Mouse (Mus musculus) testis, adult 2 months (tissue): ENCODE measurements around the gene Becn1. TPM values are rescaled to one million over a fixed set of nuclear protein-coding genes. Genes with fewer than 3 reads are reported as not detected.

Experiments
- H3K27ac ChIP-seq: fragments of 200-500 bp; 2 replicates; pipeline ENCODE4 v1.5.1; 2012; ENCODE audit warnings: low read depth, low read length; ENCODE audit not compliant: control insufficient read depth, insufficient read depth
- H3K27me3 ChIP-seq: fragments of 200-500 bp; 2 replicates; pipeline ENCODE4 v1.6.1; 2012; ENCODE audit warnings: mild to moderate bottlenecking, low read length, moderate library complexity; ENCODE audit not compliant: control insufficient read depth, insufficient read depth
- H3K36me3 ChIP-seq: fragments of 200-500 bp; 2 replicates; pipeline ENCODE4 v1.6.1; 2012; ENCODE audit warnings: mild to moderate bottlenecking, low read length; ENCODE audit not compliant: control insufficient read depth, insufficient read depth
- H3K4me1 ChIP-seq: fragments of 200-500 bp; 2 replicates; pipeline ENCODE4 v1.6.1; 2012; ENCODE audit warnings: low read length; ENCODE audit not compliant: control insufficient read depth, insufficient read depth
- H3K4me3 ChIP-seq: fragments of 200-500 bp; 2 replicates; pipeline ENCODE4 v1.5.1; 2012; ENCODE audit warnings: low read depth, mild to moderate bottlenecking, low read length, moderate library complexity, mixed read lengths; ENCODE audit not compliant: control insufficient read depth
- CTCF ChIP-seq: fragments of 200-500 bp; IDR thresholded peaks from 2 replicates; pipeline ENCODE4 v1.5.1; 2012; ENCODE audit warnings: low read depth, mild to moderate bottlenecking, inconsistent platforms, low read length, moderate library complexity; ENCODE audit not compliant: control insufficient read depth, insufficient read depth, insufficient replicate concordance
- POLR2A ChIP-seq: fragments of 200-500 bp; IDR thresholded peaks from 2 replicates; pipeline ENCODE4 v1.6.1; 2012; ENCODE audit warnings: low read depth, mild to moderate bottlenecking, inconsistent platforms, low read length, moderate library complexity; ENCODE audit not compliant: control insufficient read depth
- polyA plus RNA-seq: library from polyadenylated mRNA; depleted of rRNA; stranded (reverse); fragments of >200 nt; gene quantifications from 2 replicates; pipeline ENCODE4 v1.2.3, GENCODE M21; 2012; rRNA removed

Gene Becn1
- polyA plus RNA-seq, 1 experiment = 111 TPM

DNA sequence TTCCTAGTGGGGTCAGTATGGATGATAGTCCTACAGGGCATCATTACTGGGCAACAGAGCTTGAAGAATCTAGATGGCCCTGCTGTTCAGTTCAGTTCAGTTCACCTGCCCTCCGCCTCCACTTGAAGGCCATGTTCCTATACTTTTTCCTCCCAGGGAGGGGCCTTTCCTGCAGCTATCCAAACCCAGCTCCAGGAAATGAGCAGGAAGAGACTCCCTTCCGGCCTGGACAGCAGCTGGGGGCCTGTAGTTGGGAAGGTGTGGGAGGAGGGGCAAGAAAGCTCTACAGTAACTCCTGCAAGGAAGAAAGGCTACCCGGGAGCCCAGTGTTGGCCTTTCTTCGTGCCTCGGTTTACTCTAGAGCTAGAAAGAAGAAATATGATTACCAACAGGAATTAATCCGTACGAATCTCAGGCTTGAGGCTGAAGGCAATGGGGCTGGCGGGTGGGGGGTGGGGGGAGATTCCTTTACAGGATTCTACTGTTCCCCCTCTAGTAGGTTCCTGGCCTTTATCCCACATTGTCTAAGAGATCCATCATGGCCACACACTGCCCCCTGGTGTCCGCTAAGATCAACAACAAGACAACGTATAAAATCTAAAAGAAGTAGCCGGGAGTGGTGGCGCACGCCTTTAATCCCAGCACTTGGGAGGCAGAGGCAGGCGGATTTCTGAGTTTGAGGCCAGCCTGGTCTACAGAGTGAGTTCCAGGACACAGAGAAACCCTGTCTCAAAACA, 53.7 kb downstream of the Becn1 start:
- Histone ChIP-seq H3K27me3 (no peaks in the 10 kb centered on the region), H3K27ac (no peak overlapping the region), H3K4me1 (peaks cover 8% of the 10 kb centered on the region), H3K4me3 (no peak overlapping the region), H3K36me3 (no peaks in the 10 kb centered on the region)
- TF ChIP-seq POLR2A (no peak), CTCF (no peak)

DNA sequence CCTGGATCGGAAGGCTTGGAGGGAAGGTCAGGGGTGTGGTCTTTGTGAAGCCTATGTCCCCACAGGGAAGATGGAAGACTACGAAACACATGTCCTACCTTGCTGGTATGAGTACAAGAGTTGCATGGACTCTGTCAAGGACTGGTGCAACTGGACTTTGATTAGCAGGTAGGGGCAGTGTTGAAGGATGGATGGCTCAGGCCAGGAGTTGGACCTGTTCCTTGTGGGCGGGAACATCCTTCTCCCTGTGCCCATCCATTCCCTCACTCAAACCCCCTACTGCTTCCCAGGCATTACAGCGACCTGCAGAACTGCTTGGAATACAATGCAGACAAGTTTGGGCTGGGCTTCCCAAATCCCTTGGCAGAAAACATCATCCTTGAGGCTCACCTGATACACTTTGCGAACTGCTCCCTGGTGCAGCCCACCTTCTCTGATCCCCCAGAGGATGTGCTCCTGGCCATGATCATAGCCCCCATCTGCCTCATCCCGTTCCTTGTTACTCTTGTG, 54.5 kb downstream of the Becn1 start:
- no peaks in the 10 kb centered on the region for H3K27me3 ChIP-seq
- no peak overlapping the region for H3K27ac ChIP-seq
- no peaks in the 10 kb centered on the region for H3K36me3 ChIP-seq
- H3K4me1 ChIP-seq = peaks cover 6% of the 10 kb centered on the region
- H3K4me3 ChIP-seq = no peak overlapping the region
- TF ChIP-seq CTCF (no peak), POLR2A (no peak)

DNA sequence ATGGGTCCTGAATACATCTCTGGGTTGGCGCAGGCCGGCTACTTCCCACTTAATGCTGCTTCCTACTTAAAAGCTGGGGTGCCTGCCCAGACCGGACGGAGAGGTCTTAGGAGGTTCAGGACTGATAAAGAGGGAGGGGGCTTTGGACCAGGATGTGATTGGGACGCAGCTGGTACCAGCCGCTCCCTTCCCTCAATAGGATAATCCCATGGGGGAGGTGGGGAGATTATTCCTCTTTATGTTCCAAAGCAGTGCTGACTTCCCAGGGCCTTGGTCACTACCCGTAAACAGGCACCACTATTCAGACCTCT, 55.4 kb downstream of the Becn1 start:
- no peak for TF ChIP-seq POLR2A
- no peak for TF ChIP-seq CTCF
- Histone ChIP-seq H3K27ac (peak overlapping the region; percentile 16; the same call in 1 of the 2 replicates), H3K27me3 (no peaks in the 10 kb centered on the region), H3K36me3 (no peaks in the 10 kb centered on the region), H3K4me3 (peak overlapping the region; percentile 78), H3K4me1 (peaks cover 6% of the 10 kb centered on the region)

DNA sequence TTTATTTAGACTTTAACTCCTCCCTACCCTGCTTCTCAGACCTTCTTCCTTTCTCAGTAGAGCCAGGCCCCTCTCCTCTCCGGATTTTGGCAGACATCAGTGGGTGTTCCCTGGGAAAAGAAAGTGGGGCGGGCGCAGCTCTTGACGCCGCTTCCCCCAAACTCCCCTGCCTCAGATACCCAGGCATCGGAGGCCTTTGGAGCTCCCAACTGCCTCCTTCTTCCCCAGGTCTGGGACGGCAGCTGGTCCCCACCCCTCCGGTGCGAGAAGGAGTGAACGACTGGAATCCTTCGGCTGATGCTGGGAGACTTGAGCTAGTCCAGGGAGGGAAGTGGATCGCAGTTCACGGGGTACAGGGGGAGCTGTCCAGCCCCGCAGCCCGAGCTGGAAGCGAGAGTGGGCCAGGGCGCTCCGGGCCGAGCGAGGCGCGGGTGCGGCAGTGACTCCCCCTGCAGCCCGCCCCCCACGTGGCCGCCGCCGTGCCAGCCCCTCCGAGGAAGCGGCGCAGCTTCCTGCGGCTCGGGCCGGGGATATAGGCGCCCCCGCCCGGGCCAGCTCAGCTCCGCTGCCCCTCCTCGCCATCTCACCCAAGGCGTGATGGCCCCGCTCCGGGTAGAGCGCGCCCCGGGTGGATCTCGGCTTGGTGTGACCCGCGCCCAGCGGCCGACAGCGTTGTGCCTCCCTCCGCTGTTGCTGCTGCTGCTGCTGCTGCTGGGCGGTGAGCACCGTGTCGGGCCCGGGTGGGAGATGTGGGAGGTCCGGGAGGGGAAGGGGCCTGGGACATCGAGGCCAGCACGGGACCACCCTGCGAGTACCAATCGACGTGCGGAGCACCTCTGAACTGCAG, 56.0 kb downstream of the Becn1 start, which contains the start of gene Ramp2:
Gene Ramp2, plus strand, starts transcription at position 174 of the 847 bp plus-strand sequence.
- H3K27me3 ChIP-seq = no peaks in the 10 kb centered on the region
- peak within 1 kb of the TSS; percentile 78 for H3K4me3 ChIP-seq
- H3K27ac ChIP-seq = peak within 1 kb of the TSS; percentile 16; the same call in 1 of the 2 replicates
- H3K4me1 ChIP-seq = peaks cover 6% of the 10 kb centered on the region
- TF ChIP-seq POLR2A (no peak), CTCF (no peak)
- H3K36me3 ChIP-seq = no peaks in the 10 kb centered on the region

DNA sequence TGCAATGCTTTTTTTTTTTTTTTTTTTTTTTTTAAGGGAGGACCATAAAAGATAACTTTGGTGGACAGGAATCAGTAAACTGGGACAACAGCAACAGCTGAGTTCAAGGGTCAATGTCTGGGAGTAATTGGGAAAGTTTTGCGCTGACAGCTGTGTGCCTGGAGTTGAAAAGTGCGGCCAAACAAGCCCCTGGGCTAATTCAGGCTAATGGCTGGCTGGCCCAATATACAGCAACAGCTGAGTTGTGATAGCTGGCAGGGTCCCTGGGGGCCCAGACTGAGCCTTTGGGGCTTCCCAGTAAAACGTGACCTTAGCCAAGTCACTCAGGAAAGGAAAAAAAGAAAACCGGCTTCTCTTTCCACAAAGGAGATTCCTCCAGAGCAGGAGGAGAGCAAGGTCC, 57.0 kb downstream of the Becn1 start:
- TF ChIP-seq CTCF (no peak), POLR2A (no peak)
- Histone ChIP-seq H3K36me3 (no peaks in the 10 kb centered on the region), H3K27me3 (no peaks in the 10 kb centered on the region), H3K4me3 (no peak overlapping the region), H3K4me1 (peaks cover 6% of the 10 kb centered on the region), H3K27ac (no peak overlapping the region)

DNA sequence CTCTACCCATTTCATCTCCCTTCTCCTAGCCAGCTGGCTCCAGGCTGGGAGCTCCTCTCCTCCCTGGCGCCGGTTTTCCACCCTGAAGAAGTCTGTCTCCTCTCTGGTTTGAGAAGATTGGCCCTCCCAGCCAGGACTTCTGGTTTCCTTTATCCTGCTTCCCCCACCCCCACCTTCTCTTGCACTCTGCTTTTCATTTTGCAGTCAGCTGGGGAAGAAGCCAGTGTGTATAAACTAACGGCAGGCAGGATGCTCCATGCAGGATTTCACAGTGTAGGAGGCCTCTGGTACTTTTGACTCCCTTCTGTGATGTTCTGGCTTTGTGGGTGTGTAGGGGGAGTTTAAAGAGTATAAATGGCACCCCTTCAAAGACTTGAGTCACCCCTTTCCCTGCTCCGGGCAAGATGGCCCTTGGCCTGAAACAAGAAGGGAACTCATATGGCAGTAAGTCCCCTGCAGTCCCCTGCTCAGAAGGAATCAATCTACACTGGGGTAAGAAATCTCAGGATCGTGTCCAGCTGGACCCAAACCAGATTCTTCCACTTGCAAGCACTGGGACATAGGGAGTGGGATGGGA, 63.9 kb downstream of the Becn1 start:
- no peak overlapping the region for H3K27ac ChIP-seq

DNA sequence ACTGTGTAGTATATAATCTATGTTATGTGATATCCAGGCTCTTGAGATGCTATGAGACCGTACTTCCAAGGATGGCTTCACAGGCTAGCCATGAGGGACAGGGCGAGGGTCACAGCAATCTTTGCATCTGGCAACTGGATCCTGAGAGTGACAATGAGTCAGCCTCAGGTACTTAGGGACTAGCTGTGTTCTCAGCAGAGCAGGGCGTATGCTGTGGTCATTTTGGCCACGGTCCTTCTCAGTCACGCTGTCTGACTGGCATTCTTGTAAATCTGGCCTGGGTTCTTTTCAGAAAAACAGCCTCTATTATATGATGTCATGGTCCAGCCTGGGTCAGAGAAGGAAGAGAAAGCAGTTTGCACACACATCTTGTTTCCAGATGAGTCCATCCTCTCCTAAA, 65.3 kb downstream of the Becn1 start:
- no peaks in the 10 kb centered on the region for H3K36me3 ChIP-seq
- H3K4me3 ChIP-seq = no peak overlapping the region
- no peak overlapping the region for H3K27ac ChIP-seq
- no peaks in the 10 kb centered on the region for H3K27me3 ChIP-seq
- TF ChIP-seq POLR2A (no peak), CTCF (no peak)
- H3K4me1 ChIP-seq = 0 out of 2 replicates have a peak, but pooled peaks cover 3% of the 10 kb centered on the region

More for the DNA sequence above, 63.9 kb downstream of the Becn1 start:
- Histone ChIP-seq H3K4me1 (no peaks in the 10 kb centered on the region), H3K36me3 (no peaks in the 10 kb centered on the region), H3K4me3 (no peak overlapping the region), H3K27me3 (no peaks in the 10 kb centered on the region)
- TF ChIP-seq POLR2A (no peak), CTCF (no peak)

Other genes starting within 250 kb of the Becn1 start
- gene Naglu, start 232.3 kb downstream of the Becn1 start, polyA plus RNA-seq = 46.2 and 46.3 TPM in 2 replicates
- 0.66 and 0.88 TPM in 2 replicates for gene Hsd17b1, start 223.9 kb downstream of the Becn1 start, polyA plus RNA-seq
- 21.0 and 21.7 TPM in 2 replicates for gene Coasy, start 219.7 kb downstream of the Becn1 start, polyA plus RNA-seq
- 6.4 and 6.7 TPM in 2 replicates for gene Mlx, start 215.0 kb downstream of the Becn1 start, polyA plus RNA-seq
- gene Psmc3ip, start 206.8 kb downstream of the Becn1 start, polyA plus RNA-seq = 77.6 and 77.9 TPM in 2 replicates
- gene Retreg3, start 182.4 kb downstream of the Becn1 start, polyA plus RNA-seq = 51.5 and 53.8 TPM in 2 replicates
- gene Tubg1, start 182.3 kb downstream of the Becn1 start, polyA plus RNA-seq = 22.4 and 27.3 TPM in 2 replicates
- gene Tubg2, start 146.4 kb downstream of the Becn1 start, polyA plus RNA-seq = 1.6 and 1.9 TPM in 2 replicates
- gene Cntnap1, start 131.8 kb downstream of the Becn1 start, polyA plus RNA-seq = 0.40 and 0.44 TPM in 2 replicates
- gene Plekhh3, start 130.9 kb downstream of the Becn1 start, polyA plus RNA-seq = 2.6 and 4.1 TPM in 2 replicates
- gene Ccr10, start 126.8 kb downstream of the Becn1 start, polyA plus RNA-seq = 0.05 TPM in 1 of 2 replicates, not detected in the other
- gene Ezh1, start 75.8 kb downstream of the Becn1 start, polyA plus RNA-seq = 14.3 and 14.5 TPM in 2 replicates
- gene Ramp2, start 56.3 kb downstream of the Becn1 start, polyA plus RNA-seq = 5.6 and 5.8 TPM in 2 replicates
- gene Vps25, start 48.6 kb downstream of the Becn1 start, polyA plus RNA-seq = 26.1 and 26.2 TPM in 2 replicates
- gene Wnk4, start 41.7 kb downstream of the Becn1 start, polyA plus RNA-seq = 10.8 and 12.3 TPM in 2 replicates
- 37.1 and 54.6 TPM in 2 replicates for gene Cntd1, start 23.3 kb downstream of the Becn1 start, polyA plus RNA-seq
- gene Coa3, start 23.2 kb downstream of the Becn1 start, polyA plus RNA-seq = 46.6 and 62.4 TPM in 2 replicates
- gene Psme3, start 13.9 kb upstream of the Becn1 start, polyA plus RNA-seq = 59.1 and 74.5 TPM in 2 replicates
- 4.7 TPM in 2 replicates for gene Aoc2, start 22.8 kb upstream of the Becn1 start, polyA plus RNA-seq
- gene Aoc3, start 28.3 kb upstream of the Becn1 start, polyA plus RNA-seq = 4.2 and 4.4 TPM in 2 replicates
- gene G6pc, start 65.3 kb upstream of the Becn1 start, polyA plus RNA-seq = not detected in 2 replicates
- 17.9 and 18.7 TPM in 2 replicates for gene Aarsd1, start 115.3 kb upstream of the Becn1 start, polyA plus RNA-seq
- gene Gm27029, start 122.5 kb upstream of the Becn1 start, polyA plus RNA-seq = 0.14 and 0.38 TPM in 2 replicates
- gene Rundc1, start 122.8 kb upstream of the Becn1 start, polyA plus RNA-seq = 8.9 and 9.4 TPM in 2 replicates
- 34.6 and 39.1 TPM in 2 replicates for gene Ptges3l, start 123.0 kb upstream of the Becn1 start, polyA plus RNA-seq
- 161 and 224 TPM in 2 replicates for gene Rpl27, start 140.0 kb upstream of the Becn1 start, polyA plus RNA-seq
- 3.2 and 3.6 TPM in 2 replicates for gene Ifi35, start 146.1 kb upstream of the Becn1 start, polyA plus RNA-seq
- 19.2 and 21.1 TPM in 2 replicates for gene Rnd2, start 162.7 kb upstream of the Becn1 start, polyA plus RNA-seq
- 40.0 and 43.3 TPM in 2 replicates for gene Vat1, start 163.9 kb upstream of the Becn1 start, polyA plus RNA-seq
- 4.6 and 5.2 TPM in 2 replicates for gene Brca1, start 249.7 kb upstream of the Becn1 start, polyA plus RNA-seq
- 323 and 355 TPM in 2 replicates for gene Nbr1, start 249.9 kb upstream of the Becn1 start, polyA plus RNA-seq